Mouse (Mus musculus) limb, embryonic 11.5 days (tissue): ENCODE measurements at regions not wholly inside any gene's neighbourhood (a gene's known extent, or its start where the extent isn't known, plus 50 kb on each side); places are given as distances from the start of the nearest gene placed in this dataset.
"Not testable (repeated sequence)": the region's sequence is repeated elsewhere in the genome, so short reads cannot be mapped to it uniquely, and the experiment has no call there.

Source experiments
- ATAC-seq: fragments of 200-750 bp; cut with Nextera tagmentation; 2 replicates; pipeline ENCODE4 v1.8.0; 2017; ENCODE audit warnings: low read depth; ENCODE audit not compliant: insufficient number of reproducible peaks, low FRiP score, low TSS enrichment
- DNase-seq: peaks from one replicate; pipeline ENCODE4 v3.0.0-alpha.2; 2015; ENCODE audit warnings: low spot score
- H3K27ac ChIP-seq: fragments of 300-500 bp; sonication (generic); replicated peaks from 2 replicates; pipeline ENCODE4 v1.5.1; 2014; ENCODE audit warnings: low read depth, mild to moderate bottlenecking, low read length
- H3K27me3 ChIP-seq: fragments of 300-500 bp; sonication (generic); 2 replicates; pipeline ENCODE4 v1.6.1; 2014; ENCODE audit warnings: mild to moderate bottlenecking, low read length, mixed read lengths; ENCODE audit not compliant: control insufficient read depth, insufficient read depth
- H3K36me3 ChIP-seq: fragments of 300-500 bp; sonication (generic); 2 replicates; pipeline ENCODE4 v1.6.1; 2014; ENCODE audit warnings: mild to moderate bottlenecking, low read length, moderate library complexity, mixed read lengths; ENCODE audit not compliant: control insufficient read depth, insufficient read depth
- H3K4me1 ChIP-seq: fragments of 300-500 bp; sonication (generic); 2 replicates; pipeline ENCODE4 v1.6.1; 2014; ENCODE audit warnings: low read length, mixed read lengths; ENCODE audit not compliant: control insufficient read depth, insufficient read depth
- H3K4me2 ChIP-seq: fragments of 300-500 bp; sonication (generic); 2 replicates; pipeline ENCODE4 v1.6.1; 2014; ENCODE audit warnings: low read depth, mild to moderate bottlenecking, moderate library complexity; ENCODE audit not compliant: severe bottlenecking
- H3K4me3 ChIP-seq: fragments of 300-500 bp; sonication (generic); 2 replicates; pipeline ENCODE4 v1.5.1; 2014; ENCODE audit warnings: low read depth, low read length
- H3K9ac ChIP-seq: fragments of 300-500 bp; sonication (generic); 2 replicates; pipeline ENCODE4 v1.6.1; 2014; ENCODE audit warnings: mild to moderate bottlenecking, low read length
- H3K9me3 ChIP-seq: fragments of 300-500 bp; sonication (generic); 2 replicates; pipeline ENCODE4 v1.6.1; 2016; ENCODE audit warnings: low read length; ENCODE audit not compliant: control insufficient read depth
- WGBS: fragments of 180-500 bp; shearing (Covaris S2); extraction: QIAGEN DNeasy Blood & Tissue Kit; methylation state at CpG from one replicate; pipeline ENCODE4 v1.1.7; 2014; 5-methylcytosine and 5-hydroxymethylcytosine counted together

DNA sequence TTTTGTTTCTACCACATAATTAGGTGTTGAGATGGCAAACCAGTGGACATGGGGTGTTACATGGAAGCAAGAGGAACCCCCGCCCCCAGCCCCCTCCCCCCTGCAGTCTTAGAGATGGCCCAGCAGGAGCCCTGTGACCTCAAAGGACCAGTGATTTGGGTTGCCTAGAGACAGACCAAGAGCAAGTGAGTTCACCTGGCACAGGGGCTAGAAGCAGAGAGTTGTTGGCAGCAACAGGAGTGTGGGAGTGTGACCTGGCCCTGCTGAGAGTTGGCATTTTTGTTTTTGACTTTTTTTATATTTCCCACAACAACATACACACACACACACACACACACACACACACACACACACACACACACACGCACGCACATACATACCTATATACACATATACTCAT is 987.9 kb downstream of the Cdh18 start:
- no peaks in the 10 kb centered on the region for H3K27me3 ChIP-seq

DNA sequence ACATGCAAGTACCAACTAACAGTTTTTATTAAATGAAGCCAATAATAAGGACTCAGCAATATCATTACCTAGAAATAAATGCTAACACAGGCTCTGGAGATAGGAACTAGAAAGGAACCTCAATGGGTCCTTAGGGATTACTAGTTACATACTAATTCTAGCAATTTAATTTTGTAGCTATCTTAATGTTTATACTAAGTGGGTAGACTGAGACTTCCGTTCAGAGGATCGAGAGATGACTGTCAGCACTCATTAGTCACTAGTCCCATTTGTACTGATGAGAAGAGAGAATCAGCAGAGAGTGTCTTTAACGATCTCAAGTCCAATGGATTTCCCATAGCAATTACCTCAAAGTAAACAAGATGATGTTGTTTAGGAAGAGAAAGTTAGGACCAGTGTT is 988.6 kb downstream of the Cdh18 start:
- no peak overlapping the region for H3K4me2 ChIP-seq
- H3K27me3 ChIP-seq, result no peaks in the 10 kb centered on the region
- H3K4me3 ChIP-seq, result no peak overlapping the region
- no peaks in the 10 kb centered on the region for H3K4me1 ChIP-seq
- no peak overlapping the region for H3K27ac ChIP-seq
- WGBS, result 79% methylated on average over 3 of the region's 3 CpGs
- ATAC-seq (no peak), DNase-seq (no peak)
- H3K36me3 ChIP-seq, result no peaks in the 10 kb centered on the region
- H3K9ac ChIP-seq, result no peak overlapping the region
- H3K9me3 ChIP-seq, result no peaks in the 10 kb centered on the region

More for the DNA sequence above, 987.9 kb downstream of the Cdh18 start:
- H3K9me3 ChIP-seq, result no peaks in the 10 kb centered on the region
- no peak overlapping the region for H3K27ac ChIP-seq
- H3K4me1 ChIP-seq, result no peaks in the 10 kb centered on the region
- no peak overlapping the region for H3K4me2 ChIP-seq
- 68% methylated on average over 3 of the region's 3 CpGs for WGBS
- no peak for DNase-seq
- H3K36me3 ChIP-seq, result no peaks in the 10 kb centered on the region
- ATAC-seq, result no peak
- H3K4me3 ChIP-seq, result no peak overlapping the region
- H3K9ac ChIP-seq, result no peak overlapping the region

GRCm38 (mm10) chr15:23560136-23560535 is 1011.3 kb downstream of the Cdh18 start:
- H3K9me3 ChIP-seq, result no peaks in the 10 kb centered on the region
- H3K4me1 ChIP-seq, result no peaks in the 10 kb centered on the region
- no peak overlapping the region for H3K4me2 ChIP-seq
- H3K36me3 ChIP-seq, result no peaks in the 10 kb centered on the region
- no peaks in the 10 kb centered on the region for H3K27me3 ChIP-seq
- ATAC-seq (no peak), DNase-seq (no peak)
- no peak overlapping the region for H3K9ac ChIP-seq
- H3K27ac ChIP-seq, result no peak overlapping the region
- WGBS, result 82% methylated on average over 3 of the region's 3 CpGs
- H3K4me3 ChIP-seq, result no peak overlapping the region

GRCm38 (mm10) chr15:23562181-23562580 is 1013.4 kb downstream of the Cdh18 start:
- Histone ChIP-seq H3K27me3 (no peaks in the 10 kb centered on the region), H3K4me3 (no peak overlapping the region), H3K9ac (no peak overlapping the region), H3K9me3 (no peaks in the 10 kb centered on the region), H3K4me1 (no peaks in the 10 kb centered on the region), H3K27ac (no peak overlapping the region), H3K36me3 (no peaks in the 10 kb centered on the region), H3K4me2 (no peak overlapping the region)
- ATAC-seq, result no peak
- 92% methylated on average over 2 of the region's 2 CpGs for WGBS
- no peak for DNase-seq

DNA sequence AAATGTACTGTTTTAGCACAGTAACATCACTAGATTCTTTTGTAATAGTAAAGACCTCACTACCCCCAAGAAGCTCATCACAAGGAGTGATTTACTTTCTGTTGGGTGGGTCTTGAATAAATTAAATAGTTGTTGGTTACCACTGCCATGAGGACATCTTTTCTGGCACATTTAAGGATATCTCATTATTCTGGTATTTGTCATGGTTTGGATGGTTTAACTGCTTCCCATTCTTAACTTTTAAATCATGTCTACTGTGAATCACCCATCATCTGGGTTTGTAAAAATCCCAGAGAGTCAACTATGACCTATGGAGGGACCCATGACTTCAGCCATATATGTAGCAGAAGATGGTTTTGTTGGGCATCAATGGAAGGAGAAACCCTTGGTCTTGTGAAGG is 1016.2 kb downstream of the Cdh18 start:
- DNase-seq (no peak), ATAC-seq (no peak)
- Histone ChIP-seq H3K36me3 (no peaks in the 10 kb centered on the region), H3K9ac (no peak overlapping the region), H3K4me3 (no peak overlapping the region), H3K27me3 (no peaks in the 10 kb centered on the region), H3K4me2 (no peak overlapping the region), H3K9me3 (no peaks in the 10 kb centered on the region), H3K27ac (no peak overlapping the region), H3K4me1 (no peaks in the 10 kb centered on the region)

GRCm38 (mm10) chr15:23566886-23567655 is 1018.2 kb downstream of the Cdh18 start:
- H3K4me1 ChIP-seq, result no peaks in the 10 kb centered on the region
- no peak overlapping the region for H3K27ac ChIP-seq
- H3K4me3 ChIP-seq, result no peak overlapping the region
- WGBS, result 83% methylated on average over 3 of the region's 3 CpGs
- no peak for ATAC-seq
- no peak overlapping the region for H3K4me2 ChIP-seq
- DNase-seq, result no peak
- H3K27me3 ChIP-seq, result no peaks in the 10 kb centered on the region
- H3K9me3 ChIP-seq, result no peaks in the 10 kb centered on the region
- H3K36me3 ChIP-seq, result no peaks in the 10 kb centered on the region
- no peak overlapping the region for H3K9ac ChIP-seq

DNA sequence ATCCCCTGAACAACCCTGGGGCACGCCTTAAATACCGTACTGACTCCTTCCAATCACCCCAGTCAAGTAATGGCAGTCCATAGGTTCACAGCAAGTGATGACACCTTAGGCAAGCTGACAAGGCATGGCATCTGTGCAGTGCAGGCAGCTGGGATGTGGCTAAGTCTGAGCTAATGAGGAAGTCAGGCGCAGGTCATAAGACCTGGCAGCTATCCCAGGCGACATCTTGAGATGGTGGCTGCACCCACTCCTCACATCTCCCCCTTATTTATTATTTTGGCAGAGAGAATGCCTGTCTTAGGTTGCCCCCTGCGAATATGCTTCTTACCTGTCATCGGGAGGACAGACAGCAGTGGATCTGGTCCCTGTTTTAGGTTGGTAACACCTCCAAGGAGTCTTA is 1019.8 kb downstream of the Cdh18 start:
- not testable (repeated sequence) for H3K4me2 ChIP-seq, H3K4me3 ChIP-seq, DNase-seq, H3K36me3 ChIP-seq, H3K27ac ChIP-seq, H3K27me3 ChIP-seq, H3K4me1 ChIP-seq, ATAC-seq, H3K9ac ChIP-seq, H3K9me3 ChIP-seq
- 90% methylated on average over 6 of the region's 6 CpGs for WGBS

- Histone ChIP-seq H3K36me3 (no peaks in the 10 kb centered on the region), H3K9ac (no peak overlapping the region), H3K9me3 (no peaks in the 10 kb centered on the region), H3K27ac (no peak overlapping the region), H3K4me3 (no peak overlapping the region), H3K4me2 (no peak overlapping the region), H3K4me1 (no peaks in the 10 kb centered on the region), H3K27me3 (no peaks in the 10 kb centered on the region)
- ATAC-seq, result no peak
- peak; percentile 20 for DNase-seq
- 20% methylated on average over 1 of the region's 1 CpGs for WGBS
Observed at GRCm38 (mm10) chr15:23581898-23582297, 1033.1 kb downstream of the Cdh18 start.

DNA sequence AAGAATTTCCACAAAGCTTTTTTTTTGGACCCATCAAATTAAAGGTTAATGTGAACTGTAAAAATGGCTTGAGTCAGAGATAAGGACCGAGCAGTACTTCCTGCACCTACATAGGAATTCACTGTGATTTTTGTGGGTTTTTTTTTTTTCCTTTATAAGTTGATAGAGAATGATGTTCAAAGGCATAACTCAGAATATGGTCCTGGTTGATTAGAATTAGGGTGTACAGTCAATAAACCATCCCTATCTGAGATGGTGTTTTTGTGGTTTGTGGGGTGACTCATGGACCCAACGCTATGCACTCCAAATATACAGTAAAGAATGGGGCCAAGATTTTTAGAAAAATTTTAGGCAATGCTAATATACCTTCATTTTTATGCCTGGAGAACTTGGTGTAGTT is 1041.6 kb downstream of the Cdh18 start:
- Histone ChIP-seq H3K36me3 (no peaks in the 10 kb centered on the region), H3K27me3 (no peaks in the 10 kb centered on the region), H3K9ac (no peak overlapping the region), H3K4me2 (no peak overlapping the region), H3K4me3 (no peak overlapping the region), H3K4me1 (no peaks in the 10 kb centered on the region), H3K9me3 (no peaks in the 10 kb centered on the region), H3K27ac (no peak overlapping the region)
- WGBS, result 93% methylated on average over 2 of the region's 2 CpGs
- ATAC-seq (no peak), DNase-seq (no peak)
